Mouse (Mus musculus) stomach, embryonic 14.5 days (tissue): ENCODE measurements around the gene Mei4. TPM values are rescaled to one million over a fixed set of nuclear protein-coding genes. Genes with fewer than 3 reads are reported as not detected.

ENCODE experiments used
- ATAC-seq: fragments of 200-750 bp; cut with Nextera tagmentation; 2 replicates; pipeline ENCODE4 v1.8.0; 2017; ENCODE audit warnings: low read depth, moderate TSS enrichment; ENCODE audit not compliant: insufficient number of reproducible peaks, insufficient read depth, low FRiP score
- H3K27ac ChIP-seq: fragments of 300-500 bp; sonication (generic); 2 replicates; pipeline ENCODE4 v1.5.1; 2014; ENCODE audit warnings: mild to moderate bottlenecking, low read length, moderate library complexity, mixed read lengths
- H3K27me3 ChIP-seq: fragments of 300-500 bp; sonication (generic); 2 replicates; pipeline ENCODE4 v1.6.1; 2014; ENCODE audit warnings: low read length, control low read depth, mixed read lengths; ENCODE audit not compliant: control insufficient read depth, insufficient read depth
- H3K36me3 ChIP-seq: fragments of 300-500 bp; sonication (generic); 2 replicates; pipeline ENCODE4 v1.6.1; 2014; ENCODE audit warnings: mild to moderate bottlenecking, control low read depth, low read length, moderate library complexity, mixed read lengths; ENCODE audit not compliant: control insufficient read depth, insufficient read depth
- H3K4me1 ChIP-seq: fragments of 300-500 bp; sonication (generic); 2 replicates; pipeline ENCODE4 v1.6.1; 2014; ENCODE audit warnings: low read length, control low read depth, mixed read lengths; ENCODE audit not compliant: control insufficient read depth, insufficient read depth
- H3K4me2 ChIP-seq: fragments of 300-500 bp; sonication (generic); replicated peaks from 2 replicates; pipeline ENCODE4 v1.6.1; 2014; ENCODE audit warnings: low read depth, low read length, control low read depth
- H3K4me3 ChIP-seq: fragments of 300-500 bp; sonication (generic); 2 replicates; pipeline ENCODE4 v1.5.1; 2014; ENCODE audit warnings: low read depth, low read length, control low read depth
- H3K9ac ChIP-seq: fragments of 300-500 bp; sonication (generic); replicated peaks from 2 replicates; pipeline ENCODE4 v1.6.1; 2014; ENCODE audit warnings: low read depth, mild to moderate bottlenecking, control low read depth, low read length, moderate library complexity, mixed read lengths
- H3K9me3 ChIP-seq: fragments of 300-500 bp; sonication (generic); 2 replicates; pipeline ENCODE4 v1.6.1; 2016; ENCODE audit warnings: low read depth, low read length, control low read depth; ENCODE audit not compliant: control insufficient read depth
- WGBS: fragments of 180-500 bp; shearing (Covaris S2); extraction: QIAGEN DNeasy Blood & Tissue Kit; methylation state at CpG from one replicate; pipeline ENCODE4 v1.1.7; 2014; 5-methylcytosine and 5-hydroxymethylcytosine counted together
- polyA plus RNA-seq: library from polyadenylated mRNA; unstranded; fragments of >200 nt; fragmentation: Nextera tagmentation; extraction: Ambion mirVana; gene quantifications from 2 replicates; pipeline ENCODE4 v1.2.1, GENCODE M21; 2014

Mei4 gene
- polyA plus RNA-seq, 1 experiment from 2014 or later = 2.7 TPM

- Histone ChIP-seq H3K9ac (no peak overlapping the region), H3K36me3 (no peaks in the 10 kb centered on the region), H3K4me2 (no peak overlapping the region), H3K9me3 (no peaks in the 10 kb centered on the region), H3K4me1 (no peaks in the 10 kb centered on the region), H3K27ac (no peak overlapping the region), H3K4me3 (no peak overlapping the region), H3K27me3 (no peaks in the 10 kb centered on the region)
- no peak for ATAC-seq
These were observed 61.3 kb downstream of the Mei4 start for GRCm38 (mm10) chr9:81924744-81925143.

DNA sequence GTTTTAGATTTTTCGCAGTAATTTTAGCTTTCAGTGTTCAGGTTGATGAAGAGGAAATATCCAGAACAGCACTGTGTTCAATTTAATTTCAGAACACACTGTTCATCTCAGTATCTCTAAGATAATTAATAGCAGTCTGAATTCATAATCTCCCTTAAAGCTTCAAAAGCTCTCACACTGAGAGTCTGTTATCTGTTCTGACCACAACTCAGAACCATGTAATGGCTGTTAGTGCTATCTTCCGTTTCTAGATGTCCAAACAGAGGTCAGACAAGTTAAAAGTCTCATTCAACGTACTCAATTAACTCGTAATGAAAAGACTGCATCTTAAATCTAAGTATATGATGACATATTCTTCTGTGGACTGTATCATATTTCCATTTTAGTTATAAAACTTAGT lies 77.1 kb downstream of the Mei4 start:
- Histone ChIP-seq H3K4me2 (no peak overlapping the region), H3K9me3 (no peaks in the 10 kb centered on the region), H3K36me3 (no peaks in the 10 kb centered on the region), H3K9ac (no peak overlapping the region), H3K27me3 (no peaks in the 10 kb centered on the region), H3K27ac (no peak overlapping the region), H3K4me3 (no peak overlapping the region), H3K4me1 (no peaks in the 10 kb centered on the region)
- 65% methylated on average over 4 of the region's 4 CpGs for whole genome bisulfite sequencing
- no peak for ATAC-seq

DNA sequence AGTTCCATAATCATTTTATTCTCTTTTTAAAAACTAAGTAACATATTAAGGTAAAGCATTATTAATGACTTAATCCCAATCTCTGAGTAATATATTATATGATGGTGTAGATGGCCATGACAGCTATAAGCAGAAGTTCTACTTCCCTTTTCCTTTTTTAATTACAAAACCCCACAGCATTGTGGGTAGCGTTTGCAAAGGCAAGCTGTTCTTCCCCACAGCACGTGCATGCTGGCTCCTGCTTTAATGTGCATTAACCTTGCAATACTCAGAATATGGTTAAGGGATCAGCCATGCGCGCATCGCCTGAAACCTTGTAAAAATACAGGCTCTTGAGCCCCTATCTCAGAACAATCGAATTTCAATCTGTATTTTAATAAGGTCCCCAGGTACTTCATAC lies 82.2 kb downstream of the Mei4 start:
- 84% methylated on average over 6 of the region's 6 CpGs for WGBS
- Histone ChIP-seq H3K4me1 (no peaks in the 10 kb centered on the region), H3K4me3 (no peak overlapping the region), H3K4me2 (no peak overlapping the region), H3K27me3 (no peaks in the 10 kb centered on the region), H3K9ac (no peak overlapping the region), H3K36me3 (no peaks in the 10 kb centered on the region), H3K9me3 (no peaks in the 10 kb centered on the region), H3K27ac (no peak overlapping the region)
- no peak for ATAC-seq

GRCm38 (mm10) chr9:81956858-81957257 lies 93.4 kb downstream of the Mei4 start:
- ATAC-seq = no peak
- 65% methylated on average over 3 of the region's 3 CpGs for WGBS

GRCm38 (mm10) chr9:81957842-81958241 lies 94.4 kb downstream of the Mei4 start:
- H3K9me3 ChIP-seq = no peaks in the 10 kb centered on the region
- H3K4me2 ChIP-seq = no peak overlapping the region
- 68% methylated on average over 2 of the region's 2 CpGs for WGBS
- no peaks in the 10 kb centered on the region for H3K27me3 ChIP-seq
- H3K36me3 ChIP-seq = no peaks in the 10 kb centered on the region
- no peak overlapping the region for H3K4me3 ChIP-seq
- no peak overlapping the region for H3K9ac ChIP-seq
- H3K4me1 ChIP-seq = no peaks in the 10 kb centered on the region
- H3K27ac ChIP-seq = no peak overlapping the region
- ATAC-seq = no peak

More at GRCm38 (mm10) chr9:81956858-81957257, 93.4 kb downstream of the Mei4 start:
- Histone ChIP-seq H3K27me3 (no peaks in the 10 kb centered on the region), H3K4me3 (no peak overlapping the region), H3K9me3 (no peaks in the 10 kb centered on the region), H3K4me1 (no peaks in the 10 kb centered on the region), H3K9ac (no peak overlapping the region), H3K36me3 (no peaks in the 10 kb centered on the region), H3K27ac (no peak overlapping the region), H3K4me2 (no peak overlapping the region)

- Histone ChIP-seq H3K4me3 (no peak overlapping the region), H3K9me3 (no peaks in the 10 kb centered on the region), H3K27me3 (no peaks in the 10 kb centered on the region), H3K4me1 (no peaks in the 10 kb centered on the region), H3K36me3 (no peaks in the 10 kb centered on the region), H3K4me2 (no peak overlapping the region), H3K9ac (no peak overlapping the region), H3K27ac (no peak overlapping the region)
- ATAC-seq = no peak
- 95% methylated on average over 1 of the region's 1 CpGs for WGBS
These were observed 103.3 kb downstream of the Mei4 start for GRCm38 (mm10) chr9:81966765-81967164.

GRCm38 (mm10) chr9:81968935-81969334 lies 105.5 kb downstream of the Mei4 start:
- Histone ChIP-seq H3K4me3 (no peak overlapping the region), H3K36me3 (no peaks in the 10 kb centered on the region)
- WGBS = 57% methylated on average over 2 of the region's 2 CpGs

DNA sequence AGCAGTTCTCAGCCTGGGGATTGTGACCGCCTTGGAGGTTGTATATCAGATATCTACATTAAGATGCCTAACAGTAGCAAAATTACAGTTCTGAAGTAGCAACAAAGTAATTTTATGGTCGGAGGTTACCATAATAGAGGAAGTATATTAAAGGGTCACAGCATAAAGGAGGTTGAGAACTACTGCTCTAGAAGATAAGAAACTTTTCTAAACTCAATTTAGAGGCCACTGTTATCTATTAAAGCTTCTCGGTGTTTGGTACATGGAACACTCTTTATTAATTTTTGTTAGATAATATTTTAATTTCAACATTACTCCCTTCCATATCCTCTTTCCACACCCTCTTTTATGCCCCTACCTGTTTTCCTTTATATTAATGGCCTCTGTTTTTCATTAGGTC lies 119.0 kb downstream of the Mei4 start:
- 89% methylated on average over 3 of the region's 3 CpGs for WGBS
- no peak for ATAC-seq
- H3K36me3 ChIP-seq = no peaks in the 10 kb centered on the region

More at GRCm38 (mm10) chr9:81968935-81969334, 105.5 kb downstream of the Mei4 start:
- Histone ChIP-seq H3K4me1 (no peaks in the 10 kb centered on the region), H3K27ac (no peak overlapping the region), H3K9me3 (no peaks in the 10 kb centered on the region), H3K27me3 (no peaks in the 10 kb centered on the region), H3K9ac (no peak overlapping the region), H3K4me2 (no peak overlapping the region)
- no peak for ATAC-seq

GRCm38 (mm10) chr9:82012991-82013390 lies 149.5 kb downstream of the Mei4 start:
- WGBS = 73% methylated on average over 3 of the region's 3 CpGs
- Histone ChIP-seq H3K4me2 (no peak overlapping the region), H3K4me3 (no peak overlapping the region), H3K27me3 (no peaks in the 10 kb centered on the region), H3K9me3 (no peaks in the 10 kb centered on the region), H3K4me1 (no peaks in the 10 kb centered on the region), H3K9ac (no peak overlapping the region), H3K27ac (no peak overlapping the region), H3K36me3 (no peaks in the 10 kb centered on the region)
- no peak for ATAC-seq

More for the DNA sequence above, 119.0 kb downstream of the Mei4 start:
- H3K4me1 ChIP-seq = no peaks in the 10 kb centered on the region
- H3K4me2 ChIP-seq = no peak overlapping the region
- H3K4me3 ChIP-seq = no peak overlapping the region
- no peaks in the 10 kb centered on the region for H3K9me3 ChIP-seq
- H3K27me3 ChIP-seq = no peaks in the 10 kb centered on the region
- H3K9ac ChIP-seq = no peak overlapping the region
- H3K27ac ChIP-seq = no peak overlapping the region
